Mouse (Mus musculus) liver, postnatal 0 days (tissue): ENCODE measurements around the gene Spink8. TPM values are rescaled to one million over a fixed set of nuclear protein-coding genes. Genes with fewer than 3 reads are reported as not detected.

ENCODE experiments used
- ATAC-seq: fragments of 200-750 bp; cut with Nextera tagmentation; 2 replicates; pipeline ENCODE4 v1.8.0; 2017; ENCODE audit warnings: mild to moderate bottlenecking, moderate library complexity
- DNase-seq: peaks from one replicate; pipeline ENCODE4 v3.0.0-alpha.2; 2016
- H3K27ac ChIP-seq: fragments of 300-500 bp; sonication (generic); 2 replicates; pipeline ENCODE4 v1.5.1; 2014; ENCODE audit warnings: antibody characterized with exemption, moderate library complexity, mild to moderate bottlenecking, low read depth
- H3K27me3 ChIP-seq: fragments of 300-500 bp; sonication (generic); 2 replicates; pipeline ENCODE4 v1.6.1; 2014; ENCODE audit warnings: low read length, control low read depth, mixed read lengths; ENCODE audit not compliant: insufficient read depth
- H3K36me3 ChIP-seq: fragments of 300-500 bp; sonication (generic); replicated peaks from 2 replicates; pipeline ENCODE4 v1.6.1; 2014; ENCODE audit warnings: mild to moderate bottlenecking, control low read depth, low read length, moderate library complexity, mixed read lengths; ENCODE audit not compliant: insufficient read depth
- H3K4me1 ChIP-seq: fragments of 300-500 bp; sonication (generic); 2 replicates; pipeline ENCODE4 v1.6.1; 2014; ENCODE audit warnings: antibody characterized with exemption, mild to moderate bottlenecking, control low read depth; ENCODE audit not compliant: insufficient read depth
- H3K4me2 ChIP-seq: fragments of 300-500 bp; sonication (generic); 2 replicates; pipeline ENCODE4 v1.6.1; 2014; ENCODE audit warnings: low read depth, mild to moderate bottlenecking, low read length, moderate library complexity, mixed read lengths
- H3K4me3 ChIP-seq: fragments of 300-500 bp; sonication (generic); 2 replicates; pipeline ENCODE4 v1.5.1; 2014; ENCODE audit warnings: low read depth, low read length
- H3K9ac ChIP-seq: fragments of 300-500 bp; sonication (generic); replicated peaks from 2 replicates; pipeline ENCODE4 v1.6.1; 2014; ENCODE audit warnings: mild to moderate bottlenecking, moderate library complexity
- H3K9me3 ChIP-seq: fragments of 300-500 bp; sonication (generic); 2 replicates; pipeline ENCODE4 v1.6.1; 2016; ENCODE audit warnings: mild to moderate bottlenecking, control low read depth, low read length, mixed read lengths
- CTCF ChIP-seq: sonication (generic); IDR thresholded peaks from 2 replicates; pipeline ENCODE4 v1.5.1; 2016; ENCODE audit warnings: antibody characterized with exemption, low read depth
- EP300 ChIP-seq: IDR thresholded peaks from 2 replicates; pipeline ENCODE4 v1.6.1; 2016; ENCODE audit warnings: antibody characterized with exemption, low read depth, mild to moderate bottlenecking
- WGBS: fragments of 180-500 bp; shearing (Covaris S2); extraction: QIAGEN DNeasy Blood & Tissue Kit; methylation state at CpG from one replicate; pipeline ENCODE4 v1.1.7; 2014; ENCODE audit not compliant: insufficient replicate concordance; 5-methylcytosine and 5-hydroxymethylcytosine counted together
- polyA plus RNA-seq: library from polyadenylated mRNA; unstranded; fragments of >200 nt; fragmentation: Nextera tagmentation; extraction: Ambion mirVana; gene quantifications from 2 replicates; pipeline ENCODE4 v1.2.1, GENCODE M21; 2015

Gene Spink8
- polyA plus RNA-seq, 1 experiment from 2014 or later, result not detected

- TF ChIP-seq EP300, result no peak
- TF ChIP-seq CTCF, result no peak
- Histone ChIP-seq H3K4me1 (peaks cover 22% of the 10 kb centered on the region), H3K27ac (peak overlapping the region; percentile 89), H3K9me3 (no peaks in the 10 kb centered on the region), H3K4me2 (peak overlapping the region; percentile 96), H3K9ac (peak overlapping the region; percentile 96), H3K36me3 (peaks cover 26% of the 10 kb centered on the region), H3K27me3 (no peaks in the 10 kb centered on the region), H3K4me3 (peak overlapping the region; percentile 97)
- ATAC-seq, result peak; percentile 73
- DNase-seq, result peak; percentile 78
- 1% methylated on average over 60 of the region's 76 CpGs for WGBS
Observed at GRCm38 (mm10) chr9:109875695-109876601, 63.9 kb downstream of the Spink8 start.

Other genes starting within 250 kb of the Spink8 start
- gene Fbxw15, start 244.0 kb upstream of the Spink8 start, polyA plus RNA-seq, result not detected in 2 replicates
- gene Fbxw24, start 186.2 kb upstream of the Spink8 start, polyA plus RNA-seq, result not detected in 2 replicates
- gene Fbxw25, start 147.6 kb upstream of the Spink8 start, polyA plus RNA-seq, result not detected in 2 replicates
- not detected in 2 replicates for gene Fbxw18, start 109.6 kb upstream of the Spink8 start, polyA plus RNA-seq
- not detected in 2 replicates for gene Fbxw26, start 66.2 kb upstream of the Spink8 start, polyA plus RNA-seq
- not detected in 2 replicates for gene Fbxw27, start 21.6 kb upstream of the Spink8 start, polyA plus RNA-seq
- 30.6 and 30.7 TPM in 2 replicates for gene Nme6, start 20.5 kb downstream of the Spink8 start, polyA plus RNA-seq
- gene Camp, start 37.3 kb downstream of the Spink8 start, polyA plus RNA-seq, result 659 and 684 TPM in 2 replicates
- 7.5 and 7.8 TPM in 2 replicates for gene Cdc25a, start 63.3 kb downstream of the Spink8 start, polyA plus RNA-seq
- gene Map4, start 119.2 kb downstream of the Spink8 start, polyA plus RNA-seq, result 6.3 and 7.7 TPM in 2 replicates